Mouse (Mus musculus): ENCODE measurements around the gene Epn2.

GRCm38 (mm10) chr11:61617293-61617975, 37.9 kb upstream of the Epn2 start:
- TF ChIP-seq CTCF (IDR thresholded peaks at IDR 0.05; ENCODE audit: extremely low read depth, insufficient read depth, insufficient read length, insufficient replicate concordance) (no peak), POLR2A (IDR thresholded peaks at IDR 0.05; ENCODE audit: low read depth, low read length) (no peak)
